Mouse (Mus musculus) CH12F3 (cell line): ENCODE results near the gene 4933416C03Rik.

Source experiments
- in situ Hi-C: fragments of 300-500 bp; cut with MboI; formaldehyde crosslinking; loops from 2 replicates; pipeline ENCODE4 v1.14.3; 2020; ENCODE audit warnings: low sequenced_read_pairs

The 4933416C03Rik gene

DNA sequence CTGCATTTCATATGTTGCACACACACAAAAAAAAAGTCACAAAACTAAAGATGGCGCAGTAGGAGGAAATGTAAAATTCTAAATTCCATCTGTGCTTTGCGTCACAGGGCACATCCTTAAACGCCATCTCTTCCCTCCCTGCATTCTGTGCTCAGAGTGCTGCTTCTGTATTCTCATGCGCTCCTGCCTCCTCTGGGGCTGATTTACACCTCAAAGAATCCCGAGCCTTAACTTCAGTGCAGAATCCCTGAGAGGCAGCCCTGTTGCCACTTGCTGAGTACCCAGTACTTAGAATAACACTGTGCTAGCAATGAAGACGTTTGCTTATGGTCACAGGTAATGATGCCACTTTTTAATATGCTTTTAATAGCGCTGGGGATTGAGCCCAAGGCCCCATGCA is 34.3 kb downstream of the 4933416C03Rik start:
- in situ Hi-C loops: no loop called here

- in situ Hi-C loops: no loop called here
Observed at GRCm38 (mm10) chr10:116078636-116079035, 35.1 kb downstream of the 4933416C03Rik start.

DNA sequence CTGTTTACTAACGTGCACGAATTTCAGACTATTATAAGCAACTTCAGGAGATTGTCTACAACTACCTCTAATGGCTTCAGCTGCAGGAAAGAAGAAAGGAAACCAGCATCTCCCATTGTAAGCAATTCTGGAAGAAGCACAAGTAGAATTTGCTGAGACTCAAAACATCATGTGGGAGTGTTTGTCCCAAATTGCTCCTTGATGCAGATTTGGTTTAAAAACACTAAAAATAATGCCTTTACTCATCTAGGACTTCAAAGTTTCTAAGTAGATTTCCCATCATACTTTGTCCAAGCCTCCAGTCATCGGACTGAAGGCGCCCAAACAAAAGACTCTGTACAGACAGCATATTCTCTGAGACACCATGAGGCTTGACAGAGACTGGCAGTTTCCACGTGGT is 37.8 kb downstream of the 4933416C03Rik start:
- in situ Hi-C loops: no loop called here
